Mouse (Mus musculus) intestine, embryonic 14.5 days (tissue): ENCODE results near the gene Syt12. TPM values are rescaled to one million over a fixed set of nuclear protein-coding genes. Genes with fewer than 3 reads are reported as not detected.

Experiments used
- ATAC-seq: fragments of 200-750 bp; cut with Nextera tagmentation; replicated peaks from 2 replicates; pipeline ENCODE4 v1.8.0; 2017; ENCODE audit warnings: low read depth, moderate number of reproducible peaks, moderate TSS enrichment, moderate library complexity; ENCODE audit not compliant: low FRiP score, low TSS enrichment
- DNase-seq: peaks from one replicate; pipeline ENCODE4 v3.0.0-alpha.2; 2018; ENCODE audit warnings: low spot score
- H3K27ac ChIP-seq: fragments of 300-500 bp; sonication (generic); 2 replicates; pipeline ENCODE4 v1.5.1; 2014; ENCODE audit warnings: low read depth, mild to moderate bottlenecking, control low read depth
- H3K27me3 ChIP-seq: fragments of 300-500 bp; sonication (generic); replicated peaks from 2 replicates; pipeline ENCODE4 v1.6.1; 2014; ENCODE audit warnings: low read length, control low read depth; ENCODE audit not compliant: control insufficient read depth, insufficient read depth
- H3K36me3 ChIP-seq: fragments of 300-500 bp; sonication (generic); 2 replicates; pipeline ENCODE4 v1.6.1; 2014; ENCODE audit warnings: low read length, control low read depth; ENCODE audit not compliant: control insufficient read depth, insufficient read depth
- H3K4me1 ChIP-seq: fragments of 300-500 bp; sonication (generic); replicated peaks from 2 replicates; pipeline ENCODE4 v1.6.1; 2014; ENCODE audit warnings: low read length, control low read depth, mixed read lengths; ENCODE audit not compliant: control insufficient read depth, insufficient read depth
- H3K4me2 ChIP-seq: fragments of 300-500 bp; sonication (generic); 2 replicates; pipeline ENCODE4 v1.6.1; 2014; ENCODE audit warnings: low read length
- H3K4me3 ChIP-seq: fragments of 300-500 bp; sonication (generic); 2 replicates; pipeline ENCODE4 v1.5.1; 2014; ENCODE audit warnings: low read depth, low read length, control low read depth, mixed read lengths
- H3K9ac ChIP-seq: fragments of 300-500 bp; sonication (generic); 2 replicates; pipeline ENCODE4 v1.6.1; 2014; ENCODE audit warnings: mild to moderate bottlenecking, low read length
- H3K9me3 ChIP-seq: fragments of 300-500 bp; sonication (generic); 2 replicates; pipeline ENCODE4 v1.6.1; 2016; ENCODE audit warnings: low read length, control low read depth; ENCODE audit not compliant: control insufficient read depth
- WGBS: fragments of 180-500 bp; shearing (Covaris S2); extraction: QIAGEN DNeasy Blood & Tissue Kit; methylation state at CpG from one replicate; pipeline ENCODE4 v1.1.7; 2014; 5-methylcytosine and 5-hydroxymethylcytosine counted together
- polyA plus RNA-seq: library from polyadenylated mRNA; unstranded; fragments of >200 nt; fragmentation: Nextera tagmentation; extraction: Ambion mirVana; gene quantifications from 2 replicates; pipeline ENCODE4 v1.2.1, GENCODE M21; 2014

Gene Syt12
- polyA plus RNA-seq, 1 experiment from 2014 or later, result 0.47 TPM

GRCm38 (mm10) chr19:4437886-4438285, 39.4 kb downstream of the Syt12 start:
- H3K4me2 ChIP-seq, result no peak overlapping the region
- no peak overlapping the region for H3K27ac ChIP-seq
- H3K9me3 ChIP-seq, result peaks cover 3% of the 10 kb centered on the region; the same call in 1 of the 2 replicates
- no peaks in the 10 kb centered on the region for H3K27me3 ChIP-seq
- no peaks in the 10 kb centered on the region for H3K36me3 ChIP-seq
- ATAC-seq, result no peak
- WGBS, result 71% methylated on average over 6 of the region's 6 CpGs
- no peak overlapping the region for H3K4me3 ChIP-seq
- no peak overlapping the region for H3K9ac ChIP-seq
- DNase-seq, result no peak
- H3K4me1 ChIP-seq, result peaks cover 21% of the 10 kb centered on the region

GRCm38 (mm10) chr19:4436254-4436653, 41.0 kb downstream of the Syt12 start:
- Histone ChIP-seq H3K4me3 (no peak overlapping the region), H3K36me3 (peaks cover 9% of the 10 kb centered on the region), H3K9ac (no peak overlapping the region), H3K4me2 (no peak overlapping the region), H3K27ac (no peak overlapping the region), H3K4me1 (peaks cover 13% of the 10 kb centered on the region), H3K9me3 (peaks cover 3% of the 10 kb centered on the region; the same call in 1 of the 2 replicates), H3K27me3 (no peaks in the 10 kb centered on the region)
- ATAC-seq (no peak), DNase-seq (no peak)
- WGBS, result 76% methylated on average over 3 of the region's 3 CpGs

GRCm38 (mm10) chr19:4434999-4435398, 42.2 kb downstream of the Syt12 start:
- 92% methylated on average over 1 of the region's 1 CpGs for WGBS
- H3K4me3 ChIP-seq, result no peak overlapping the region
- H3K4me2 ChIP-seq, result no peak overlapping the region
- H3K27me3 ChIP-seq, result no peaks in the 10 kb centered on the region
- DNase-seq (no peak), ATAC-seq (no peak)
- H3K4me1 ChIP-seq, result peaks cover 4% of the 10 kb centered on the region
- no peak overlapping the region for H3K27ac ChIP-seq
- no peak overlapping the region for H3K9ac ChIP-seq
- H3K9me3 ChIP-seq, result peaks cover 3% of the 10 kb centered on the region; the same call in 1 of the 2 replicates
- H3K36me3 ChIP-seq, result peaks cover 14% of the 10 kb centered on the region

- WGBS, result 90% methylated on average over 1 of the region's 1 CpGs
- no peaks in the 10 kb centered on the region for H3K27me3 ChIP-seq
- H3K9me3 ChIP-seq, result peaks cover 3% of the 10 kb centered on the region; the same call in 1 of the 2 replicates
- no peak overlapping the region for H3K4me2 ChIP-seq
- DNase-seq (no peak), ATAC-seq (no peak)
- peaks cover 14% of the 10 kb centered on the region for H3K36me3 ChIP-seq
- no peak overlapping the region for H3K9ac ChIP-seq
- H3K4me1 ChIP-seq, result no peaks in the 10 kb centered on the region; the same call in 1 of the 2 replicates
- H3K27ac ChIP-seq, result no peak overlapping the region
- H3K4me3 ChIP-seq, result no peak overlapping the region
Observed at GRCm38 (mm10) chr19:4433756-4434155, 43.5 kb downstream of the Syt12 start.

- H3K27me3 ChIP-seq, result no peaks in the 10 kb centered on the region
- H3K4me2 ChIP-seq, result no peak overlapping the region
- no peaks in the 10 kb centered on the region for H3K9me3 ChIP-seq
- no peaks in the 10 kb centered on the region for H3K4me1 ChIP-seq
- 91% methylated on average over 4 of the region's 4 CpGs for WGBS
- H3K36me3 ChIP-seq, result peaks cover 29% of the 10 kb centered on the region
- no peak overlapping the region for H3K9ac ChIP-seq
- DNase-seq (no peak), ATAC-seq (no peak)
- H3K27ac ChIP-seq, result no peak overlapping the region
- H3K4me3 ChIP-seq, result no peak overlapping the region
Observed at GRCm38 (mm10) chr19:4430091-4430620, 47.1 kb downstream of the Syt12 start.

- Histone ChIP-seq H3K27me3 (no peaks in the 10 kb centered on the region), H3K36me3 (peaks cover 30% of the 10 kb centered on the region), H3K9ac (no peak overlapping the region), H3K4me3 (no peak overlapping the region), H3K9me3 (no peaks in the 10 kb centered on the region), H3K4me1 (no peaks in the 10 kb centered on the region), H3K27ac (no peak overlapping the region), H3K4me2 (no peak overlapping the region)
- 78% methylated on average over 19 of the region's 19 CpGs for WGBS
- no peak for DNase-seq
- ATAC-seq, result no peak
Observed at GRCm38 (mm10) chr19:4425610-4426366, 51.5 kb downstream of the Syt12 start.

GRCm38 (mm10) chr19:4423021-4423420, 54.2 kb downstream of the Syt12 start:
- ATAC-seq, result no peak
- Histone ChIP-seq H3K4me1 (no peaks in the 10 kb centered on the region), H3K9me3 (no peaks in the 10 kb centered on the region), H3K9ac (no peak overlapping the region), H3K4me3 (no peak overlapping the region), H3K4me2 (no peak overlapping the region), H3K27me3 (no peaks in the 10 kb centered on the region), H3K27ac (no peak overlapping the region), H3K36me3 (peaks cover 25% of the 10 kb centered on the region)
- 74% methylated on average over 3 of the region's 3 CpGs for WGBS
- no peak for DNase-seq

- Histone ChIP-seq H3K9me3 (no peaks in the 10 kb centered on the region), H3K4me1 (no peaks in the 10 kb centered on the region), H3K36me3 (peaks cover 25% of the 10 kb centered on the region), H3K4me3 (no peak overlapping the region), H3K4me2 (no peak overlapping the region), H3K27ac (no peak overlapping the region), H3K9ac (no peak overlapping the region), H3K27me3 (no peaks in the 10 kb centered on the region)
- WGBS, result 97% methylated on average over 3 of the region's 3 CpGs
- ATAC-seq (no peak), DNase-seq (no peak)
Observed at GRCm38 (mm10) chr19:4422581-4422980, 54.7 kb downstream of the Syt12 start.
